Mouse (Mus musculus): Measurements from ENCODE around the gene Col5a1. TPM values are rescaled to one million over a fixed set of nuclear protein-coding genes. Genes with fewer than 3 reads are reported as not detected.

Gene Col5a1
- polyA plus RNA-seq (2016; fragmentation: Nextera tagmentation; extraction: Ambion mirVana): 13.5 and 21.4 TPM in 2 replicates

GRCm38 (mm10) chr2:27886148-27886551, at the start of gene Col5a1:
TSS of gene Col5a1 (plus strand) at chr2:27886425.
- no peaks in the 10 kb centered on the region for H3K9me3 ChIP-seq (replicated peaks)
- H3K27ac ChIP-seq: peak within 1 kb of the TSS; percentile 90
- H3K36me3 ChIP-seq: no peaks in the 10 kb centered on the region
- peak; percentile 93 for DNase-seq (ENCODE audit: low spot score)
- H3K4me1 ChIP-seq: peaks cover 51% of the 10 kb centered on the region
- peaks cover 28% of the 10 kb centered on the region for H3K27me3 ChIP-seq (ENCODE audit: low read depth, poor library complexity, severe bottlenecking)
- under 1% methylated on average over 45 of the region's 45 CpGs for WGBS
- peak within 1 kb of the TSS; percentile 75 for H3K4me3 ChIP-seq

GRCm38 (mm10) chr2:27838112-27838511, 48.1 kb upstream of the Col5a1 start:
- peak overlapping the region; percentile 75 for H3K27ac ChIP-seq
- peaks cover 53% of the 10 kb centered on the region for H3K4me1 ChIP-seq

GRCm38 (mm10) chr2:27840890-27841289, 45.3 kb upstream of the Col5a1 start:
- 77% methylated on average over 3 of the region's 3 CpGs for WGBS

More at GRCm38 (mm10) chr2:27838112-27838511, 48.1 kb upstream of the Col5a1 start:
- WGBS: 77% methylated on average over 9 of the region's 9 CpGs
- no peaks in the 10 kb centered on the region for H3K27me3 ChIP-seq (ENCODE audit: low read depth, poor library complexity, severe bottlenecking)
- no peaks in the 10 kb centered on the region for H3K36me3 ChIP-seq
- no peak for DNase-seq (ENCODE audit: low spot score)
- H3K4me3 ChIP-seq: no peak overlapping the region
- no peaks in the 10 kb centered on the region for H3K9me3 ChIP-seq (replicated peaks)

GRCm38 (mm10) chr2:27842893-27843292, 43.3 kb upstream of the Col5a1 start:
- peaks cover 35% of the 10 kb centered on the region for H3K4me1 ChIP-seq
- no peak overlapping the region for H3K4me3 ChIP-seq
- no peaks in the 10 kb centered on the region for H3K9me3 ChIP-seq (replicated peaks)
- peak overlapping the region; percentile 28 for H3K27ac ChIP-seq
- no peaks in the 10 kb centered on the region for H3K36me3 ChIP-seq
- DNase-seq (ENCODE audit: low spot score): no peak
- no peaks in the 10 kb centered on the region for H3K27me3 ChIP-seq (ENCODE audit: low read depth, poor library complexity, severe bottlenecking)
- WGBS: 64% methylated on average over 13 of the region's 13 CpGs

More at GRCm38 (mm10) chr2:27840890-27841289, 45.3 kb upstream of the Col5a1 start:
- Histone ChIP-seq H3K27me3 (ENCODE audit: low read depth, poor library complexity, severe bottlenecking) (no peaks in the 10 kb centered on the region), H3K4me1 (peaks cover 39% of the 10 kb centered on the region), H3K4me3 (no peak overlapping the region), H3K9me3 (replicated peaks) (no peaks in the 10 kb centered on the region), H3K27ac (no peak overlapping the region), H3K36me3 (no peaks in the 10 kb centered on the region)
- no peak for DNase-seq (ENCODE audit: low spot score)

- H3K27ac ChIP-seq: no peak overlapping the region
- H3K27me3 ChIP-seq (ENCODE audit: low read depth, poor library complexity, severe bottlenecking): no peaks in the 10 kb centered on the region
- H3K4me1 ChIP-seq: peaks cover 31% of the 10 kb centered on the region
- H3K4me3 ChIP-seq: no peak overlapping the region
- no peak for DNase-seq (ENCODE audit: low spot score)
- WGBS: 91% methylated on average over 4 of the region's 4 CpGs
- no peaks in the 10 kb centered on the region for H3K9me3 ChIP-seq (replicated peaks)
- no peaks in the 10 kb centered on the region for H3K36me3 ChIP-seq
These were observed 41.3 kb upstream of the Col5a1 start for GRCm38 (mm10) chr2:27844885-27845284.

GRCm38 (mm10) chr2:27847001-27847400, 39.2 kb upstream of the Col5a1 start:
- peak overlapping the region; percentile 70 for H3K27ac ChIP-seq

GRCm38 (mm10) chr2:27847851-27848435, 38.3 kb upstream of the Col5a1 start:
- 65% methylated on average over 7 of the region's 7 CpGs for WGBS
- Histone ChIP-seq H3K36me3 (no peaks in the 10 kb centered on the region), H3K27ac (peak overlapping the region; percentile 7; the same call in 1 of the 2 replicates), H3K27me3 (ENCODE audit: low read depth, poor library complexity, severe bottlenecking) (no peaks in the 10 kb centered on the region), H3K9me3 (replicated peaks) (no peaks in the 10 kb centered on the region), H3K4me1 (peaks cover 22% of the 10 kb centered on the region), H3K4me3 (no peak overlapping the region)
- DNase-seq (ENCODE audit: low spot score): no peak

More at GRCm38 (mm10) chr2:27847001-27847400, 39.2 kb upstream of the Col5a1 start:
- no peaks in the 10 kb centered on the region for H3K27me3 ChIP-seq (ENCODE audit: low read depth, poor library complexity, severe bottlenecking)
- no peaks in the 10 kb centered on the region for H3K9me3 ChIP-seq (replicated peaks)
- H3K36me3 ChIP-seq: no peaks in the 10 kb centered on the region
- H3K4me1 ChIP-seq: peaks cover 25% of the 10 kb centered on the region
- DNase-seq (ENCODE audit: low spot score): no peak
- WGBS: 46% methylated on average over 5 of the region's 5 CpGs
- H3K4me3 ChIP-seq: no peak overlapping the region

- Histone ChIP-seq H3K4me1 (peaks cover 19% of the 10 kb centered on the region), H3K36me3 (no peaks in the 10 kb centered on the region), H3K27me3 (ENCODE audit: low read depth, poor library complexity, severe bottlenecking) (no peaks in the 10 kb centered on the region), H3K9me3 (replicated peaks) (no peaks in the 10 kb centered on the region), H3K4me3 (no peak overlapping the region), H3K27ac (peak overlapping the region; percentile 7; the same call in 1 of the 2 replicates)
- no peak for DNase-seq (ENCODE audit: low spot score)
- WGBS: 79% methylated on average over 5 of the region's 5 CpGs
These were observed 37.8 kb upstream of the Col5a1 start for GRCm38 (mm10) chr2:27848466-27848865.

- Histone ChIP-seq H3K36me3 (no peaks in the 10 kb centered on the region), H3K9me3 (replicated peaks) (no peaks in the 10 kb centered on the region), H3K4me3 (no peak overlapping the region), H3K27ac (peak overlapping the region; percentile 72), H3K4me1 (peaks cover 27% of the 10 kb centered on the region), H3K27me3 (ENCODE audit: low read depth, poor library complexity, severe bottlenecking) (no peaks in the 10 kb centered on the region)
- peak; percentile 34 for DNase-seq (ENCODE audit: low spot score)
- 50% methylated on average over 9 of the region's 9 CpGs for WGBS
These were observed 27.8 kb upstream of the Col5a1 start for GRCm38 (mm10) chr2:27858348-27858903.

- Histone ChIP-seq H3K9me3 (replicated peaks) (no peaks in the 10 kb centered on the region), H3K4me3 (no peak overlapping the region), H3K4me1 (peaks cover 35% of the 10 kb centered on the region), H3K27me3 (ENCODE audit: low read depth, poor library complexity, severe bottlenecking) (no peaks in the 10 kb centered on the region), H3K27ac (no peak overlapping the region; the same call in 1 of the 2 replicates), H3K36me3 (no peaks in the 10 kb centered on the region)
- DNase-seq (ENCODE audit: low spot score): no peak
- WGBS: 88% methylated on average over 9 of the region's 9 CpGs
These were observed 24.5 kb upstream of the Col5a1 start for GRCm38 (mm10) chr2:27861576-27862238.

- Histone ChIP-seq H3K36me3 (no peaks in the 10 kb centered on the region), H3K4me3 (no peak overlapping the region), H3K27ac (no peak overlapping the region), H3K4me1 (peaks cover 15% of the 10 kb centered on the region; the same call in 1 of the 2 replicates), H3K27me3 (ENCODE audit: low read depth, poor library complexity, severe bottlenecking) (no peaks in the 10 kb centered on the region), H3K9me3 (replicated peaks) (no peaks in the 10 kb centered on the region)
- no peak for DNase-seq (ENCODE audit: low spot score)
- WGBS: 68% methylated on average over 18 of the region's 18 CpGs
These were observed 21.5 kb upstream of the Col5a1 start for GRCm38 (mm10) chr2:27864491-27865365.

GRCm38 (mm10) chr2:27870586-27870985, 15.6 kb upstream of the Col5a1 start:
- DNase-seq (ENCODE audit: low spot score): no peak
- peaks cover 4% of the 10 kb centered on the region; the same call in 1 of the 2 replicates for H3K27me3 ChIP-seq (ENCODE audit: low read depth, poor library complexity, severe bottlenecking)
- no peak overlapping the region for H3K4me3 ChIP-seq
- 86% methylated on average over 1 of the region's 1 CpGs for WGBS
- no peaks in the 10 kb centered on the region for H3K9me3 ChIP-seq (replicated peaks)
- H3K36me3 ChIP-seq: no peaks in the 10 kb centered on the region
- H3K27ac ChIP-seq: no peak overlapping the region
- peaks cover 15% of the 10 kb centered on the region; the same call in 1 of the 2 replicates for H3K4me1 ChIP-seq
